Mouse (Mus musculus) embryo, embryonic 11 days (tissue): ENCODE results near the gene Bglap3.
"Not testable (repeated sequence)": the region's sequence is repeated elsewhere in the genome, so short reads cannot be mapped to it uniquely, and the experiment has no call there.

ENCODE experiments used
- DNase-seq: peaks from one replicate; pipeline ENCODE4 v3.0.0-alpha.2; 2015

Gene Bglap3

DNA sequence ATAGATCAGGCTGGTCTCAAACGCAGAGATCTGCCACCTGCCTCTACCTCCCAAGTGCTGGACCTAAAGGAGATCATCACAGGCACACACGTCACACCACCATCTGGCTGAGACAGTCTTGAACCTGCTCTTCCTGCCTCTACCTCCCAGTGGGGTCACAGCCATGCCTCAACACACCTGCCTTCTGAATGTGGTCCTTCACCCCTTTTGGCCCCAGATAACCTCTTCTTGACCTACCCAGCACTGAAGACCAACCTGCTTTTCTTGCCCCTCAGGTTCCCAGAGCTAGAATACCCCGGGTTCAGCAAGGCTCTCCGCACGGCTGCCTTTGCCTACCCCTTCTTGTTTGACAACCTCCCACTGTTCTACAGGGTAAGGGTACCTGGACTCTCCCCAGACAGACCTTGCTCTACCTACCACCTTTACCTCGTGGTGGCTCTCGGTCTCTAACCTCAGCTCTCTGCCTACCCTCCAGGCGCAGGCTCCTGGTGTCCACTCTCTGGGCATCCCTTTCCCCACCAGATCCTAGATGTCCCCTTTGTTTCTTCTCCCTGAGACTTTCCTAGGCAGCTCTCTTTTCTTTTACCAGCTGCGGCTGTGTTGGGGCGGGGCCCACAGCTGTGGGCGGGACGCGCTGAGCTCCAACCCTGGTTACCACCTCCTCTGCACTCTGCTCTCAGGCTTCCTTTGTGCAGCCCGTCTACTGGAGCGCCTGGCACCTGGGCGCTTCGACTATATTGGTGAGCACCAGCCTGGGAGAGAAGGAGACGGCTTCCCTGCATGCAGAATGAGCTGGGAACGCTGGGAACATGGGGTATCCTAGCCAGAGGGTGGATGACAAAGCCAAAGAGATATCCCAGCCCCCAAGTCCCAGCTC is 3.4 kb upstream of the Bglap3 start:
- peak; percentile 71 for DNase-seq

DNA sequence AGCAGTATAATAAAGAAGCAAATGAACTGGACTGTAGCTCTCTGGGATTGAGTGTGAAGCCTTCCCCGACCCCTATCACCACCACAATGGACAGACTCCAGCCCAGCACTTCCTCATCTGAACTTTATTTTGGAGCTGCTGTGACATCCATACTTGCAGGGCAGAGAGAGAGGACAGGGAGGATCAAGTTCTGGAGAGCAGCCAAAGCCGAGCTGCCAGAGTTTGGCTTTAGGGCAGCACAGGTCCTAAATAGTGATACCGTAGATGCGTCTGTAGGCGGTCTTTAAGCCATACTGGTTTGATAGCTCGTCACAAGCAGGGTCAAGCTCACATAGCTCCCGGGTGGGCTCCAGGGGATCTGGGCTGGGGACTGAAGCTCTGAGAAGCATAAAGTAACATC is 4.0 kb downstream of the Bglap3 start:
- not testable (repeated sequence) for DNase-seq

- DNase-seq = not testable (repeated sequence)
Measured at GRCm38 (mm10) chr3:88367517-88367916, 5.0 kb downstream of the Bglap3 start.

GRCm38 (mm10) chr3:88366830-88367428 is 5.6 kb downstream of the Bglap3 start:
- peak; percentile 45 for DNase-seq

GRCm38 (mm10) chr3:88365705-88366361 is 6.7 kb downstream of the Bglap3 start:
- no peak for DNase-seq

GRCm38 (mm10) chr3:88364337-88364736 is 8.2 kb downstream of the Bglap3 start, which contains the start of gene Paqr6:
TSS of gene Paqr6 (plus strand) at chr3:88364584.
- peak; percentile 63 for DNase-seq

DNA sequence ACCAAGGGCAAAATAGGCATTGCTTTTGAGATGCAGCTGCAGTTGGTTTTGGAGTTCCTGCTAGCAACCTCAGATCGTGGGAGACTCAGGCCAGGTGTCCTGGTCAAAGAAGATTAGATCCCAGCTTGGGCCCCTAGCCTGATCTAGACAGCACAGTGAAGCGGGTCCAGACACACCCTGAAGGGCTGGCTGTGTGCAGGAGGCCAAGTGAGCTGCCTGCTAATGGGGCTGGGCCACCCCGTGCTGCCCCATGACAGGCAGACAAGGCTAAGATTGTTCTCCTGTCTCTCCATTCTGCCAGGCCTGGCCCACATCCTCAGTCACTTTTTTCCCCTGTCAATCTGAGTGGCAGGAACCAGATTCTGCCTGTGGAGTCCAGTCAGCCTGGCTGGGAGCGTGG is 8.8 kb downstream of the Bglap3 start:
- no peak for DNase-seq

DNA sequence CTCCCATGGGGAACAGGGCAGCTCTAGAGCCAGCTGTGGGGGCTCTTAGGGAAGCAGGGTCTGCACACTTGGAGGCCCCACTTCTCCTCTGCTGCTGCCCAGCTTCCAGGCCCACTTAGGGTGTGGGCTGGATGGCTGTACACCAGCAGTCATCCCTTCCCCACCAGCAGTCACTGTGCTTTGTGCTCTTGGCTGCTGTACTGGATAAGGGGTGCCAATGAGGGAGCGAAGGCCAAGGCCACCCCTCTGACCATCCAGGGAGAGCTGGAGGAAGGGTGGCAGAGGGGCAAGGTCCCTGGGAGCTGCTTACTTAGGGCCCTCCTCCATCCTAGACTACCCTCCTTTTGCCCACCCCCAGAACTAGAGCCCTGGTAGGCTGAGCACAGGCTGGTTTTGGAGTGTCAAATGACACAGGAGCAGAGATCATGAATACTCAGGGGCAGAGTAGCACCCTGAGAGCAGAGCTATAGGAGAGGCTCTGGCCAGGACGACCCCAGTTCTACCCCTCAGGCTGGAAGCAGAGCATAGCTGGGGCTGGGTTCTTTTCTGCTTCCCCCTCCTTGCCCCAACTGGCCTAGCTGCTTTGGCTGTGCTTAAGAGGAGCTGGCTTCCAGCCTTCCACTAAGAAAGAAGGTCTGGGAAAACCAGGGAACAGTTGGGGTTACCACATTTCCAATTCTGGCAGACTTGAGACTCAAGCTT is 10.8 kb downstream of the Bglap3 start:
- no peak for DNase-seq

- no peak for DNase-seq
Measured at GRCm38 (mm10) chr3:88361096-88361495, 11.4 kb downstream of the Bglap3 start.

GRCm38 (mm10) chr3:88359989-88360388 is 12.6 kb downstream of the Bglap3 start:
- DNase-seq = no peak

- no peak for DNase-seq
Measured at GRCm38 (mm10) chr3:88359584-88359983, 13.0 kb downstream of the Bglap3 start.

- DNase-seq = no peak
Measured at GRCm38 (mm10) chr3:88354396-88355165, 18.0 kb downstream of the Bglap3 start.

DNA sequence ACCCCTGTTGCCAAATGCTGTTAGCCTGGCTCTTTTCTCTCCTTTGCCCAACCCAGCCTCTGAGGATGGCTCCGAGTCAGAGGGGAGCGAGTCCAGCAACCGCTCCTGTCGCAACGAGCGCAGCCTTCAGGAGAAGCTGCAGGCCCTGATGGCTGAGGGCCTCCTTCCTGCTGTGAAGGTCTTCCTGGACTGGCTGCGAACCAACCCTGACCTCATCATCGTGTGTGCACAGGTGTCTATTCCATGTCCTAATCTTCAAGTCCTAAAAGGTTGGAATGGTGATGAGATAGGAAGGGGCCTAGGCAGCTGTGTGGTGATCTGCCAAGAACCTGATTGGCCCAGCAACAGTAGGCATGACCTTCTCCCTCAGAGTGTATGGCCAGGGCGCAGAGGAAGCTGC is 19.6 kb downstream of the Bglap3 start:
- no peak for DNase-seq

- DNase-seq = no peak
Measured at GRCm38 (mm10) chr3:88350732-88351131, 21.8 kb downstream of the Bglap3 start.

DNA sequence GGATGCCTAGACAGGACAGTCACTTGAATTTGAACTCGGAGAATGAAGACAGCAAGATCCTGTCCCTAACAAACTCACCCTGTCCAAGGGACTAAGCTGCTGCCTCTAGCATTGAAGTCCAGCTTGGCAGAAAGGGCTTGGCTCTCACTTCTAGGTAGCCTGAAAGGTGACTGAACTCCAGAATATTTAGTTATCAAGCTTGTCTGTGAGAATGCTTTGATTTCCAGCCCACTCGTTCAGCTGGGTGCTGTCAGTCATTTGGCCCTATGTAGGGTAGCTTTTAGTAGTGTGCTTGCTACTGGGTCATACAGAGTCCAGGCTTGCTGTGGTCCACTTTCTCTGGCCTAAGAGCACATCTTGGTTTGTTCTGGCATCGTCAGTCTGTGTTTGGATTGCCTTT is 33.5 kb downstream of the Bglap3 start:
- no peak for DNase-seq

DNA sequence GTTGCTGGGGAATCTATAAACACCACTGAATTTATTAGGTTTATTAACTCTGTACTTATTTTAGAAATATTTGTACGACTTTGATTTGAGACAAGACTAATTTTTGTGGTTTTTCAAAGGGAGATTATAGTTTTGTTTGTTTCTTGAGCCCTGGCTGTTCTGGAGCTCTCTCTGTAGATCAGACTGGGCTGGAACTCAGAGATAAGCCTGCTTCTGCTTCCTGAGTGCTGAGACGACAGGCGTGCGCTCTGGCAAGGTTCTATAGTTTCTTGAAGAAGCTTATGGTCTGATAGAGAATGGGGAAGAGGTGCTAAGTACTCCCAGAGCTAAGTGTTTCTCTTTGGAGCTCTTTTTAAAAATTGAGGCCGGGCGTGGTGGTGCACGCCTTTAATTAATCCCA is 34.2 kb downstream of the Bglap3 start:
- DNase-seq = no peak

DNA sequence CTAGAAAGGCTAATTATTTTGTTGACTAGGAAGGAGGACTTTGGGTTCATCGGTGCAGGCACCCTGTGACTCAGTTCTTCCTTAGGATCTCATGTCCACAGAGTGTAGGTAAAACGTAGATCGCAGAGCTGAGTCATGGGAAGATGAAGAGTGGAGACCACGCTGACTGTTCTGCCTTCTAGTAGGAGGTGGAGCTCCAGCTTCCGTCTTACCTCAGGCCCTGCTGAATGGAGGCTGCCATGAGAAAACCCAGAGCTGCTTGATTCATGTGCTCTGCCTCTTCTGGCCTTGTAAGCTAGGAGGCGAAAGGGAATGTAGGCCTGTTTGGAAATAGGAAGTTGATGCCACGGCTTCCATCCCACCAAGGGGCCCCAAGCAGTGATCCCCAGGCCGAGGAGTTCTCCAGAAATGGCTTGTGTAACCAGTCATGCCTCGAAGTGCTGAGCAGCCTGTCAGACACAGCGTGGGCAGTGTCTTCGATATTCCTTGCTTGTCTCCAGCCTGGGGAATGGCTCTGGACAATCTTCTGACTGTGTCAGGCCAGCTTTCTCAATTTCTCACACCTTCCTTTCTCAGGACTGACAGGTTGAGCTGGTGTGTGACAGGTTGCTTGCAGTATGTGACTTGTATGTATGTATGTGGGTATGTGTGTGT is 35.0 kb downstream of the Bglap3 start:
- no peak for DNase-seq

DNA sequence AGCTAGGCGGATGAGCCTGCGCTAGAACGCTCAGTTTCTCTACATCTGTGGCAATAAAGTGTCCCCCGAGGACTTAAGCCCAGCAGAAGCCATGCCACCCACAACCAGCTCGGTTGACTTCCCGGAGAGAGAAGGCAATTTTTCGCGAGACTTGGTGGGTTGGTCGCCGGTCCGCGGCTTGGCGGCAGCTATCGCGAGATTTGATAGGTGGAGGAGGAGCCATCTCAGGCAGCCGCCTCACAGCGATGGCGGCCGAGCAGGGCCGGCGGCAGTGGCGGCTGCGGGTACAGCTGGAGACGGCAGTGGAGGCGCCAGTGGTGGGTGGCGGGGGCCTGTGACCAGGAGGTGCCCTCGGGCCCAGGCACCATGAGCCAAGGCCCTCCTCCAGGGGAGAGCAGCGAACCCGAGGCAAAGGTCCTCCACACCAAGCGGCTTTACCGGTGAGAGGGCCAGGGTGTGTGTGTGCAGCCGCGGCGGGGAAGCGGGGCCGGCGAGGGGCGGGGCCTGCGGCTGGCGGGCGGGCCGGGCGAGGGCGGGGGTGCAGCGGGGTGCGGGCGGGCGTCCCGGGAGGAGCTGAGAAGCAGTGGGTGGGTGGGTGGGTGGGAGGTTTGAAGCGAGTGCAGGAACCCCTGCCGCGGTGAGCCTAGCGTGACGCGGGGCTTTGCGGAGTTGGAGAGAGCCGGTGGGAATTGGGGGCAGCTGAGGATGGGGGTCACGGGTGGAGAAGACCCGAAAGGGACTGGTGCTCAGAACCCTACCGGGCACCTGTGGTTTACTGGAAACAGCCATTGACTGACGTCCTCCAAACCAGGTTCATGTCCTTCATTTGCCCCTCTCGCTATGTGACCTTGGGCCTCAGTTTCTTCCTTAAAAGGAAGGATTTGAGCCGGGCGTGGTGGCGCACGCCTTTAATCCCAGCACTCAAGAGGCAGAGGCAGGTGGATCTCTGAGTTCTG is 36.2 kb downstream of the Bglap3 start, which contains the start of the genes Tmem79 and Smg5:
Gene Tmem79, minus strand, starts transcription at position 91 of the 956 bp plus-strand sequence.
Gene Smg5, plus strand, starts transcription at position 203 of the 956 bp plus-strand sequence.
- peak; percentile 97 for DNase-seq

GRCm38 (mm10) chr3:88335436-88336053 is 37.0 kb downstream of the Bglap3 start:
- DNase-seq = peak; percentile 31

- DNase-seq = no peak
Measured at GRCm38 (mm10) chr3:88334902-88335435, 37.6 kb downstream of the Bglap3 start.
